Mouse (Mus musculus): ENCODE results near the gene Vat1.
"Not testable (repeated sequence)": the region's sequence is repeated elsewhere in the genome, so short reads cannot be mapped to it uniquely, and the experiment has no call there.

Vat1 gene

DNA sequence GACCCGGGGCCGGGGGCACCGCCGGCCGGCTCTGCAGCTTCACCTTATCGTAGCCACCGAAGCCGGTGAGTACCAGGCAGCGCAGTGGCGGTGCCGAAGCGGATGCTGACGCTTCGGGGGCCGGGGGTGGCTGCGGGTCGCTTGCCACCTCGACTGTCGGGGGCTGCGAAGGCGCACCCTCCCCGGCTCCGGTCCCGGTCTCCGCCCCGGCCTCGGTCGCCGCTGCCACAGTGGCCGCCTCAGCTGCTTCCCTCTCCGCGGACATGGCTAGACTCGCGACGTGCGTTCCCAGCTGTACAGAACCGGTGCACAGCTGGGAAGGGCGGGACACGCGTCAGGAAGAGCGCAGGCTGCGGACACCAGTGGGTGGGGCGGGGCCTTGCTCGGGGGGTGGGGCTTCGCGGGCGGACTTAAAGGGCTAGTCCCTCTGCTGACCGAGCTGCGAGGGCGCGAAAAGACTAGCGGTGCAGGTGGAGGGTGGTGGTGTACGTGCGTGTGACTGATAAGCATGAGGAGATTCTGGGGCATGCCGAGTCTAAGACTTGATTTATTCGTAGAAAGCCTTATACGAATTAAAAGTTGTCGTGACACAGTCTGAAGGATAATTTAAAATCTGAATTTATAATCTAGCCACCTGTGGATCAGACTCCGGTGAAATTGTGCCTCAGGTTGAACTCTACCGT lies at the start of gene Vat1:
TSS of gene Vat1 (minus strand) at position 362 of the 683 bp plus-strand sequence.
- peak; percentile 47 for DNase-seq (ENCODE audit: low spot score)

DNA sequence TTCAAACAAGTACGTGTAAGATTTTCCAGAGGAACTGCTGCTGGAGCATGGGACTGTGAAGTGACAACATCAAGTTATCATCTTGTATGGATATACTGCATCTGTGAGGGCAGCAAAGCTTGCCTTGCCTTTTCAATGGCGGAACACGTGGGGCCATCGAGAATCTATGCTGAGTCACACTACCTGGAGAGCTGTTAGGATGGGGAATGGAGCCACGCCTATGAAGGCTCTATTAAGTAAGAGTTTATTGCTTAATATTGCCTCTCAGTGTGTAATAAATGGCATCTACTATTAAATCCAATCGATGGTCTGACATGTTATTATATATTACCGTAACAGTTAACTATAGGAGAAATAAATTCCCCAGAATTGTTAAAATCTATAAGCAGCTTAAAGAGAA lies 41.1 kb upstream of the Vat1 start:
- no peak for DNase-seq (ENCODE audit: low spot score)

DNA sequence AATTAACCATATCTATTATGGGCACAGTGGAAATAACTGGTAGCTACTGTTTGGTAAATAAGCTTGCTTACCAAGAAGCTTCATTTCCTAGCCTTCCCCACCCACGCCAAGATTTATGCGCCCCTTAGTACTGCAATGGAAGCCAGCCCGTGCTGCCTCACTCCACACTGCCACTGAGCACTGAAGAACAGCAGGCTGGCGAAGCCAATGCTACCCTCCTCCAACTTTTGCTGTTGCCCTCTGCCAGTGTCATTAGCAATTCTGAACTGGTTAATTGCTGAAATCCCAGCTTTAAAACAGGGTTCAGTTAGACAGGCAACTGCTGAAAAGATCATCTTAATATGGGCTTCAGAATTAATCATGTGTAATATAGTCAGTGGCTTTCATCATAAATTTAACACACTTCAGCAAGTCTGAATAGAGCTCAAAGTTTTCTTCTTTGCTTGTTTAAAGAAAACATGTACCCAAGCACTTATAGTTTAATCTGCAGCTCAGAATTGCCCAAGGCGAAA lies 40.3 kb upstream of the Vat1 start:
- no peak for DNase-seq (ENCODE audit: low spot score)

DNA sequence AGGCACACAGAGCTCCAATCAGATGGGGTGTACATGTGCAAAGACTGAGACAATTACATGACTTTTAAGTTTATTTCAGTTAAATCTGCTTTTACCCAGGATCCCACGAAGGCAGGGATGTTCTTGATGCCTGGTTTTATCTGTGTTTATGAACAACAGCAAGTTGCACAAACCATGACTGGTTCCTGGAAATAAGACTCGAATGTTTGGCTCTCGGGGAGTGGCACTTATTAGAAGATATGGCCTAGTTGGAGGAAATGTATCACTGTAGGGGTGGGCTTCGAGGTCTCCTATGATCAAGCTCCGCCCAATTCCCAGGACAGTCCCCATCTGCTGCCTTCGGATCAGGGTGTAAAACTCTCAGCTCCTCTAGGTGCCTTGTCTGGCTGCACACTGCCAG lies 20.1 kb upstream of the Vat1 start:
- DNase-seq (ENCODE audit: low spot score), result no peak

DNA sequence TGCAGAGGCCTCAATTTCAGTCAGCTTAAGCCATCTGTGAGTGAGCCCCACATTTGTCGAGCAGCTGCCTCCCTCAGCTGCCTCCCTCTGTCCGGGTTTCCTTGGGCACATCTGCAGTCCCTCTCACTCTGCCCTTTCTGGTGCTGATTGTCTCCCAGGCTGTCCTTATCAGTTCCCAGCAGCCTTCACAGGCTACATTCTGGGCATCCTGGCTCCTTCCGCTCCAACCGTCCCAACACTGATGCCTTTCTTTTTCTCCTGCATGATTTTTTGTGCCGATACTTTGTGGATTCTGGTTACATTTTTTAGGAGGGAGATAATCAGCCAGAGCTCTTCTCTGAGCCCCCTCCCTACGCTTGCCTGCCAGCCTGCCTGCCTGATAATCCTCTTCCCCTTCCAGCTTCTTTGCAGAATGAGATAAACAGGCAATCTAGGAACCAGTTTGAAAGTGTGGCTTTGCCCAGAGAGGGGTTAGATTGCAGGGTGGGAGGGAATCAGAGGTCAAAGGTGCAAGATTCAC lies 19.5 kb upstream of the Vat1 start:
- DNase-seq (ENCODE audit: low spot score), result no peak

DNA sequence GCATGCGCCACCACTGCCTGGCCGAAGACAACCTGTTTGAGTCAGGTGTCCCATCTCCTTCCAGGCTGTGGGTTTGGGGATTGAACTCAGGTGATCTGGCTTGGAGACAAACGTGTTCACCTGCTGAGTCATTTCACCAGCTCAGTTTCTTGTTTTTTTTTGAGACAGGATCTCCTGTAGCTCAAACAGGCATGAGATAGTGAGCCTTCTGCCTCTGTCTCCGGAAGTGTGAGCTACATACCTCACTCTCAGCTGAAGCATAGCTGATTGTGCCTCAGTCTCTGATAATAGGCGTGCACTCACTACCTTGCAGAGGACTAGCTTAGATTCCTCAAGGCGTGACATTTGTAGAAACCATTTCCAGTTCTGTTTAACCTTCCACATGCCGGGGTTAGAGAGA lies 18.8 kb upstream of the Vat1 start:
- no peak for DNase-seq (ENCODE audit: low spot score)

DNA sequence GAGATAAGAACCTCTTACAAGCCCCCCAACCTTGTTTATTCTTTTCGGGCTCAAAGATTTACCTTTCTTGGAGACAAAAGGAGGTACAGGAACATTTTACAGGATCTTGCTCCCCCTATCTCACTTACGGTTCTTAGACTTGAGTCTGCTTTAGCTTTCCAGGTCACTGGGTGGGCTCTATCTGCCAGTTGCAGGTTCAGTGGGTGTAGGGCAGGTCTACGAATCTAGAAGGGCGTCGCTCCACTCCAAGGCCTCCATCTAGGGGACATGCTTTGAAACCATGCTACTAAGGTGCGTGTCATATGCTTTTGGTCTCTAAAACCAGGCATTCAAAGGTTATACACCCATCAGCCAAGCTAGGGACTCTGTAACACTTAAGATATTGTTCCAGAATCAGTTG lies 18.2 kb upstream of the Vat1 start:
- DNase-seq (ENCODE audit: low spot score), result no peak

DNA sequence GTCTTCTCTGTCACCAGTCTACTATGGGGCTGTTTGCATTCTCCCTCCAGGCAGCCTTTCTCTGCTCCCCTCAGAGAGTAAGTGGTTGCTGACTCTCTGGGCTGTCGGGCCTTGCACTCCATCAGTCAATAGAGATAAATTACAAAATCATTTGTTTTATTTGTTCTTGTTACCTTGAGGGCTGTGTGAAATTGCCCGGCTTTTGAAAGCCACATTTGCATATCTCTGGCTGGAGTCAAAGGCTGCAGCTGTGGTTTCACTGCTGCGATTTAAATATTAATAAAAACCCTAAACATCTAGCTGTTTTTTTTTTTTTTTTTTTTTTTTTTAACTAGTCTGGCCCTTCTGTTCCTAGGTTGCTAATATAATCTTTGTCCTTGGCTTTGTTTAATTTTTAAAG lies 17.8 kb upstream of the Vat1 start:
- no peak for DNase-seq (ENCODE audit: low spot score)

DNA sequence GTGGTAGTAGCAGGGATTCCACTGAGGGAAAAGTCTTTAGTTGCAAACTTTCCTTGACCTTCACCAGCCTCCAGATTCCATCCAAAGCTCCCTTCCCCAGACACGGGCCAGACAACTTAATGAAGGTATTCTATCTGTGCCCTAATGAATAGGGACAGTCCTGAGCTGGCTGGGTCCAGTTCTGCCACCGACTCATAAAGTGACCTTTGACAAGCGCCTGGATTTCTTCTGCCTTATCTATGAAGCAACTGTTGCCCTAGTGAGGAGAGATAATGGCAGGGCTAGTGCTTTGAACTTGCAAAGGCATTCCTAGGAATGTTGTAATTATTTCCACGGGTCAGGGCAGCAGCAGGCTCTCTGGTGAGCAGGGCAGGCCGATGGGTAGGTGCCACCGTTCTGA lies 14.9 kb upstream of the Vat1 start:
- no peak for DNase-seq (ENCODE audit: low spot score)

DNA sequence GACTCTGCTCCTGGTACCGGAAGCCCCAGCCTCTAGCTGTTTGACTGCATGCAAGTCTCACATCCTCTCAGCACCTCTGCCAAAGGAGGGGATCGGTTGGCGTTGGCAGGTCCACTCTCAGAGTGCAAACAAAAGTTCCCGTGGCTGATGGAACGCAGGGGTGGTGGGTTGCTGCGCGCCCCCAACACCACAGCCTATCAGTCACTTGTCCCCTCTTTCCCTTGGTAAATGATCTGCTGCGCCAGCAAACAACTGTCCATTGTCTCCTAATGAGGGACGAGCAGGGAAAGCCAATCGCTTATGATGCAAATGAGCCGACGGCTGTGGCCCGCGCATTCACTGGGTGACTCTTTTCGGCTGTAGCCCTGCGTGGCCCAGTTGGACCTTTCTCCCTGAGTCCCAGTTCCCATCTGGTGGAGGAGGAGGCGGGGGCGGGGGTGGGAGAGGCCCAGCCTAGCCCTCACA lies 13.2 kb upstream of the Vat1 start:
- no peak for DNase-seq (ENCODE audit: low spot score)

DNA sequence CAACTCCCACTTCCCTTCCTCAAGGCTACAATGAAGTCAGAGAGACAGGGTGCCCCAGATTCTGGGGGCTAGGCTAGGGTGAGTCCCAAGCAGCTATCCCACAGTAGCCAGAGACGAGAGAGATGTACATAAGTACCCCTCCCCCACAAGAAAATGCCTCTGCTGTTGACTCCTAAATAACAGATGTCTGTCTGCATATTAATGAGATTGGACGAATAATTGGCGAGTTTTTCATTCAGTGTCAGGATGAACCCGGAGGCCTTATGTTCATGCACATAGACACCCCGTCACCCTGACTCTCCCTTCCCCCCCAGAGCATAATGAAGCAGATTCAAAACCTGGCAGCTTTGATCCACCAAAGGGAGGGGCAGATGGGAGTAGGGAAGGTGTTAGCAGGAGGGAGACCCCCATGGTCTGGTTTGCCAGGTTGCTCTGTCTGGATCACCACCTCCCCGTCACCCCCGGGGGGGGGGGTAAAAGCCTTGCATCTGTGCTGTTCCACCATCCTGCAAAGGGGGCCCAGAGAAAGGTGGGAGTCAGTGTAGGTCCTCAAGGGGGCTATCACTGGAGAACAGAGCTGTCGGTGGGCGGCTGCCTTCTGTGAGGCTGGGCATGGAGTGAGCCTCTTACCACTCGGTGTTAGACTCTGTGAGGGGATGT lies 11.7 kb upstream of the Vat1 start:
- DNase-seq (ENCODE audit: low spot score), result no peak

DNA sequence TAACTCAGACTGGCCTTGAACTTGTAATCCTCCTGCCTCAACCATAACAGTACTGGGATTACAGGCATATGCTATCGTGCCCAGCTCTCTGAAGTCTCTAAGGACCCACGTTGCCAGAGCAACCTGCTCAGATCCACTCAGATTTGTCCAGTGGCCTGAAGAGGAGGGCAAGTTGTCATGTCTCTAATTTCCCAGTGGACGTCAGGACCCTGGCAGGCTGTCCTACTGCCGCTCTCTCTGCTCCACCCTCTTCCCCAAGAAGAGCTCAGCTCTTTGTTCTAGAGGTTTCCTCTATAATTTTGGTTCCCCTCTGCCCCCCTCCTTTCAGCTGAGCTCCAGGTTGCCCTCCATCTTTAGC lies 11.1 kb upstream of the Vat1 start:
- no peak for DNase-seq (ENCODE audit: low spot score)

DNA sequence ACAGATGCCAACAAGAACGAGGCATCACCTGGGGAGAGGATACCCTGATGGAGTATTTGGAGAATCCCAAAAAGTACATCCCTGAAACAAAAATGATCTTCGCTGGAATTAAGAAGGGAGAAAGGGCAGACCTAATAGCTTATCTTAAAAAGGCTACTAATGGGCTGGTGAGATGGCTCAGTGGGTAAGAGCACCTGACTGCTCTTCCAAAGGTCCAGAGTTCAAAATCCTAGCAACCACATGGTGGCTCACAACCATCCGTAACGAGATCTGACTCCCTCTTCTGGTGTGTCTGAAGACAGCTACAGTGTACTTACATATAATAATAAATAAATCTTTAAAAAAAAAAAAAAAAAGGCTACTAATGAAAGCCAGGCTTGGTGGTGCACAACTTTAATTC lies 10.3 kb upstream of the Vat1 start:
- not testable (repeated sequence) for DNase-seq (ENCODE audit: low spot score)

DNA sequence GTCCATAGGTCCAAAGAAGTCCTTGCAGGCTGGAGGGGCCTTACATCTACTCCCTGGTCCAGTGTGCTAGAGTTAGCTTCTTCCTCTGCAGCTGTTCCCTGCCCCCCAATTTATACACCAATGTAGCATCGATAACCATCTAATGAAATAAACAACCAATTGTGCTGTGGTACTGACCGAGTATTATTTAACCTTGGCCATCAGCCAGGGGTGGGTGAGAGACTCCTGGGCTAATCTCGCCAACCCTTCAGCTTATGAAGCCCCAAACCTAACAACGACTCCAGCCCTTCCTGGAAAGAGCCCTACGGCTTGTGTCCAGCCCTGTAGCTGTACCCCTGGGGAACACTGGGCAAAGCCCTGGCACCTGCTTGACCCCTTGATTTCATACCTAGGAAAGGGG lies 8.3 kb upstream of the Vat1 start:
- DNase-seq (ENCODE audit: low spot score), result no peak

DNA sequence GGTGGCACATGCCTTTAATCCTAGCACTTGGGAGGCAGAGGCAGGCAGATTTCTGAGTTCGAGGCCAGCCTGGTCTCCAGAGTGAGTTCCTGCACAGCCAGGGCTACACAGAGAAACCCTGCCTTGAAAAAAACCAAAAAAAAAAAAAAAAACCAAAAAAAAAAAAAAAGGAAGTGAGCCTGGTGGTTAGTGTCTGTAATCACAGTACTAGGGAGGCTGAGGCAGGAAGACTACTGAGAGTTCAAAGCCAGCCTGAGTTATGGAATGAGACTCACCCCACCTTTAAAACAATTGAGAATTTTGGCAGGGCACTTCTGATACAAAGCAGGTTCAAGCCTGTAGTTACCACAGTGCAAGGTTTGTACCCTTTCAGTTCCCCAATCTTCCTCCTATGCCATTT lies 7.7 kb upstream of the Vat1 start:
- not testable (repeated sequence) for DNase-seq (ENCODE audit: low spot score)

DNA sequence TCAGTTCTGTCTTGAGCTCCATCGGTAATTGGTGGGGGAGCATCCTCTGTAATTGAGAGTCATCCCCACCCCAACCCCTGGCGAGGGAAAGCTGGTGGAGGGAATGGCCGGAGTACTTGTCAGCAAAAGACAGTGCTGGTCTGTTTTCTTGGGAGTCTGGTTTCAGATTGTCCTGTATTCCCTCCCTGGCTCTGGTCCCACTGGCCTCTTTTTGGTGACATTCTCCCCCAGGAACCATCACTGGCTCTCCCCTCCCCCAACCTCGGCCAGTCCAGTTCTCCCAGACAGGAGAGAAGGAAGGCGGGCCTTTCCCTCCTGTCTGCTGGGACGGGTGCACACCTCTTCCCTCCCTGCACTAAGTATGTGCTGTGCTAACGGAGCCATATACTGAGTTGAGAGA lies 6.3 kb upstream of the Vat1 start:
- no peak for DNase-seq (ENCODE audit: low spot score)

DNA sequence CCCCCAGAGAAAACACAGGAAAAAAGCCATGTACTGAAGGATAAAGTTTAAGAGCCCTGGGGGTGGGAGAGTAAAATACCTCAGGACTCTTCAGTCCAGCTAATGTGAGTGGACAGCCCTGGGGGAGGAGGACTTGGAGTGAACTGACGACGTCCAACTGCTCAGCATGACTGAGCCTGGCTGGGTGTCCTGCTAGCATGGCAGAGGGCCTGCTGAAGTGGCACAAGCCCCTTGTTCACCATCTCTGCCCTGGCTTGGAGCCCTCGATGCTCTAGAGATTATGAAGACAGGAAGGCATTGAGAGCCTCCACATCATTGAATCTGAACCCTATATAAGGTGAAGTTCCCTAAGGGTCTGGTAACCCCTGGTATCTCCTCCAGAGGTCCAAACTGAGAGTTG lies 5.9 kb upstream of the Vat1 start:
- DNase-seq (ENCODE audit: low spot score), result no peak

DNA sequence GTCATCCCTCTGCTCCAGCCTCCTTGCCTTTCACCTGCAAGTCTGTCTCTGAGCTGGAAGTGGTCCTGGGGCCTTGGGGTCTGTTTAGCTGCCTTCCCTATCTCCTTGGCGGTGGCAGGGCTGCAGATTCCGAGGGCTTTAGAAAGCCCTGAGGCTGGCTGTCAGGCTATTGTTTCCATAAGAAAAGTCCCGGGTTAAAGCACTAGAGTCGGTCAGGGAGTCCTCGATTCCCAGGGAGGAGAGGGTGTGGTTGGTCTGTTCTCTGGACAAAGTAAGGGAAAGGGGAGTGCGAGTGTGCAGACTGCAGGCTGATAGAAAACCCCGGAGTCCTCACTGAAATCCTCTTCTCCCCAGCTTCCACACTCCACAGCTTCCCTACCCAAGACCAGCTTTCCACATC lies 4.2 kb upstream of the Vat1 start:
- no peak for DNase-seq (ENCODE audit: low spot score)

DNA sequence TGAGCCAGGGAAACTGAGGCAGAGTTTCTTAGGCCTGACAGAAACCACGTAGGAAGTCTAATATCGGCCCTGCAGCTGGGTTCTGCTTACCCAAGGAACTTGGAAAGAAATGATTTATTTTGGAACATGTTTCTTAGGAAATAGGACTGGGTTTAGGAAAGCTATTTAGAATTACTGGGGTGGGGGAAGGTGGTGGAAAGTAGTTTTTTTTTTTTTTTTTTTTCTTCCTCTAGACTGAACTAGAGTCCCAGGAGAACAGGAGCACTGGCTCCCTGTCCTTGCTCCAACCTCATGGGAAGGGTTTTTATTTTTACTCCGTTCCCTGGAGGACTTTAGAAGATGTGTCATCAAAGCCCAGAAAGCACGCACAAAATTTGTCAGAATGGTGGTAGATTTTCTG lies 3.1 kb upstream of the Vat1 start:
- DNase-seq (ENCODE audit: low spot score), result no peak

DNA sequence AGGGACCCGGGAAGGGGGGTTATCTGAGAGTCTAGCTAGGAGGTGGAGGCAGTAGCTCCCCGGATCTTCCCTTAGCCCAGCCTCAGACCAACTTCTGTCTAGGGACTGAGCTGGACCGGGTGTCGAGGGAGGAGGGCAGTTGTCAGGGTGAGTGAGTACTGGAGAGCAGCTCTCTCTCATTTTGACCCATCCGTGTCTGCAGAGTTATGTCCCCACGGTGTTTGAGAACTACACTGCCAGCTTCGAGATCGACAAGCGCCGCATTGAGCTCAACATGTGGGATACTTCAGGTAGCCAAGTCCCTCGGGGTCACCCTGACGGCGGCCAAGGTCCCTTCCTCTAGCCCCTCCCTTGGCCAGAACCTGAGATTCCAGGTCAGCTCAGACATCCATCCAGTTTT lies 2.7 kb upstream of the Vat1 start:
- DNase-seq (ENCODE audit: low spot score), result no peak

DNA sequence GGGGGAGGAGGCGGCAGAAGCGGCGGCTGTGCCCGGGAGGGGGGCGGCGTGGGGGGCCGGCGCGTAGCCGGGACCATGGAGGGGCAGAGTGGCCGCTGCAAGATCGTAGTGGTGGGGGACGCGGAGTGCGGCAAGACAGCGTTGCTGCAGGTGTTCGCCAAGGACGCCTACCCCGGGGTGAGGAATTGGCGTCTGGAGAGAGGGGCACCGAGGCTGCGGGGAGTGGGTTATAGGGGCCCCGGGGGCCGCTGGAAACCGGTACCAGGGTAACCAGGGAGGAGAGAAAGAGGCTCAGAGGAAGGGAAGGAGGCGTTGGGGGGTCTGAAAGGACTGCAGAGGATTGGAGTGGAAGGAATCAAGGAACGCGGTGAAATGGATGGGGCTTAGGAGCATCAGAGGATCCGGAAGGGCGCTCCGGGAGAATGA lies 2.2 kb upstream of the Vat1 start:
- DNase-seq (ENCODE audit: low spot score), result no peak

DNA sequence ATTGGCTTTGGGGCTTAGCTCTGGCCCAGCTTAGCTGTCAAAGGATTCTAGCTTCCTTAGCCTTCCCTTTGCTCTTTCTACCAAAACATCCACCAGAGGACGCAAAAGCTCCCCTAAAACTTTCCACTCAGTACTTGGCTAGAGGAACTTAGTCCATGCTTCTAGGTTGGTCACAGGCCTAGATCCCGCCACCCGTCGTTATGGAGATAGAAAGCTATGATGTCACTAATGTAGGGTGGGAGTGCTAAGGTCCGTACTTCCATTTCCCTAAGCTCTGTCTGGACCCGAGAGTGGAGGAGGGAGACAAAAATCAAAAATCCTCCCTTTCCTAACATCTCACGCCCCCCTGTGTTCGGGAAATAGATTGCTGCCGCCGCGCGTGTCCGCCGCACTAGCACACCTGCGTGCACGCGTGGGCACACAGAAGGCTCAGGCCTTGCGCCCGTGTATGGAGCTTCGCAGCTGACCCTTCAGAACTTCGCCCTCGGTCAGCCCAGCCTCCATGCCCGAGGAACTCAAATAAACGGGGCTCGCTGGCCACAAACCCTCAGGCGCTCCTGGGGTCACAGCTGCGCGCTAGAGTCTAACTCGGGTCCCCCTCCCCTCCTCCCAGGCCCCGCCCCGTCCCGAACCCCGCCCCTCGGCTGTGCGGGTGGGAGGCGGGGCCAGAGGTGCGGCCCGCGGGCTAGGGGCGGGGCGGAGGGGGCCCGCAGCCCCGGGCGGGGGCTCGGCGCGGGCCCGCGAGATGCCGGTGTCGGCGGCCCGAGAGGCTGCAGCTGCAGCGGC lies 1.6 kb upstream of the Vat1 start:
- peak; percentile 54 for DNase-seq (ENCODE audit: low spot score)

DNA sequence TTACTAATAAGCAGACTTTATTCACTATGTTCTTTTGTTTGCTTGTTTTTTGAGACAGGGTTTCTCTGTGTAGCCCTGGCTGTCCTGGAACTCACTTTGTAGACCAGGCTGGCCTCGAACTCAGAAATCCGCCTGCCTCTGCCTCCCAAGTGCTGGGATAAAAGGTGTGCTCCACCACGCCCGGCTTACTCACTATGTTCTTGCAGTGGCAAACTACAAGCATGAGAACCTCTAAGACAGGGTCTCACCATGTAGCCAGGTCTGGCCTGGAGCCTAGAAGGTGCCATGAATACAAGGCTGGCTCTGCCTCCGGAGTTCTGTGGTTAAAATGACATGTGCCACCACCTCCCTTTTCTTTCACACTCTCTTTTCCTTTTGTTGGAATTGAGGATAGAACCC lies 521 bp upstream of the Vat1 start:
- not testable (repeated sequence) for DNase-seq (ENCODE audit: low spot score)
